Mouse (Mus musculus) naive thymus-derived CD4-positive, alpha-beta T cell, adult 2 months (primary cell): ENCODE results near the gene Tbc1d24.

ENCODE experiments used
- DNase-seq: peaks from one replicate; pipeline ENCODE4 v3.0.0-alpha.2; 2011; ENCODE audit warnings: low read depth

The Tbc1d24 gene

DNA sequence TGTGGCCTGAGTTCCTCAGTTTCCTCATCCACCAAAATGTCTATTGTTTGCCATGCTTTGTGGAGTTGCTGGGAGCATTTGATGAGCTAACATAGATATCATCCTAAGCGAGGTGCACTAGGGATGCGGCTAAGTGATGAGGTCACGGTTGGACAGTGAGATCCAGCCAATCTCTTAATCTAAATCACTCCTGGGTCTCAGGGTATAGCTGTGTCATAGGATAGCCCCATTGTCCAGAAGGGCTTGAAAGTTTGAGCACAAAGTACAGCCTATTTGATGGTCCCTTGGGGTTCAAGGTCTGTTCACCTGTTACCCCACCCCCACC, 4.5 kb upstream of the Tbc1d24 start:
- no peak for DNase-seq

GRCm38 (mm10) chr17:24209043-24209915, 3.9 kb upstream of the Tbc1d24 start, which contains the start of gene Ntn3:
TSS of gene Ntn3 (minus strand) at chr17:24209531.
- no peak for DNase-seq

DNA sequence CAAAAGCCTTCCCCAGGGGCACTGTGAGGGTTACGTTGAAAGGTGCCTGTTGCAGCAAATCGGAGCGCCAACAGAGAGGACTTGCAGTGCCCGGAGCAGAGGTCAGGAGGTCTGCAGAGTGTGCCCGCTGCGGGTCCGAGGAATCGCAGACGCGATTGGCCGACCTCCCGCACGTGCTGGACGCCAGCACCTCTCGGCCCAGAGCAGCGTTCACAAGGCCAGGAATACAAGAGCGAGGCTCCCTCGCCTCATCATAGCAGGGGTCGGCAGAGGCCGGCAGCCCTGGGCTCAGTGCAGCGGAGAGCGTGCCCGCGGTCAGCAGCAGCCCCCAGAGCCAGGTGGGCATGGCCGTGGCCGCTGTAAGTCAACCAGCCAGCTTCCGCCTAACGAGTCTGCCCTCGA, 3.3 kb upstream of the Tbc1d24 start:
- peak; percentile 41 for DNase-seq

- DNase-seq = peak; percentile 15
Measured at GRCm38 (mm10) chr17:24207768-24208640, 2.6 kb upstream of the Tbc1d24 start.

GRCm38 (mm10) chr17:24206451-24207351, 1.3 kb upstream of the Tbc1d24 start:
- peak; percentile 58 for DNase-seq

- DNase-seq = no peak
Measured at GRCm38 (mm10) chr17:24205908-24206361, 573 bp upstream of the Tbc1d24 start.

GRCm38 (mm10) chr17:24204846-24205245, 516 bp downstream of the Tbc1d24 start:
- DNase-seq = no peak

DNA sequence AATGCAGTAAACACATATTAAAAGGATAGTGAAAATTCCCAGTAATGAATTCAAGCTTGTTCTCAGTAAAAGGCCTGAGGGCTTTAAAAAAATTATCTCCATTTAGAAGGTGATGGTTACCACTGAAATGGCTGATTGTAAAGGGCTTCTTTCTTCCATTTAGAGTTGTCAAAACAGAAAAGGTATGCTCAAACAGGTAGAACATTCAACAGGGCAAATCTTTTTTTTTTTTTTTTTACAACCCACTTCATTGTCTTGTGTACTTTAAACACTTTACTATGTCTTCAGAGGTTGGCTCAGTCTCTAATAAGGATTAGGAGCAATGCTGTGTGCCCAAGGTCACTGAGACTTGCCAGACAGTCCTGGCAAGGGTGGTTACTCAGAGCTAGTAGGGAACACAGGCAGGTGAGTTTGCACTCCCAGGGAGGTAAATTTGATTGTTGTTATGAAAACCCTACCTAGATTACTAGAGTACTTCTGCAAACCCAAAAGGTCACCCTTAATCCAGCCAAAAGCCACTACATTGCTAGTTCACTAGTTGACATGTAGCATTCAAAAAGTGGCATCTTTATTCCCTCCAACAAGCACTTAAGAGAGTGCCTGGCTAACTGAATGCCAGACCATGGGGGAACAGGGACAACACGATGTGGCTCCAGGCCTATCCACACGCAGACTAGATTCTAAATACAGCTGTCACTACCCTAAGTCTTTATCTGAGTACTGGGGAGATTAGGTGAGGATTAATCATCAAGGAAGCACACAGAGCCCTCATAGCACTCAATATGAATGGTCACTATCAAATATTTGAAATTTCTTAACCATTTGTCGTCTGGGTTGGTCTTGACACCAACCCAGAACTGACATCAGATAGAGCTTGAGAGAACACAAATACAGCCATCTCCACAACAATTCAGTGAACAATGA, 1.5 kb downstream of the Tbc1d24 start:
- DNase-seq = no peak

DNA sequence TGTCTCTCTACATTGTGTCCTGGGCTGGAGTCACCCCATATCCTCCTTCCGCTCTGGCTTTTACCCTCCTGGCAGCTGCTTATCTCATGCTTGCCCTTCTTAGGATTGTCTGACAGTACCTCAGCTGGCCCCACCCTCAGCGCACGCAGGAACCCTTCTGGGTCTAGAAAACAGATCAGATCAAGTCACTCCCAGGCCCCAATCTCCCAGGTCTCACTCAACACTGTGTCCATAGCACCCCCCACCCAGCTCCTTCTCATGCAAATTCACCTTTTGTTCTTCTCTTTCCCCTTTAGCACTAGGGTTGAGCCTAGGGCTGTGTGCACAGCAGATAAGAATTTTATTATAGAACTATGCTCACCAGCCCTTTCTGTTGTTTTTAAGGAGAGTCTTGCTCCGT, 2.3 kb downstream of the Tbc1d24 start:
- DNase-seq = no peak

DNA sequence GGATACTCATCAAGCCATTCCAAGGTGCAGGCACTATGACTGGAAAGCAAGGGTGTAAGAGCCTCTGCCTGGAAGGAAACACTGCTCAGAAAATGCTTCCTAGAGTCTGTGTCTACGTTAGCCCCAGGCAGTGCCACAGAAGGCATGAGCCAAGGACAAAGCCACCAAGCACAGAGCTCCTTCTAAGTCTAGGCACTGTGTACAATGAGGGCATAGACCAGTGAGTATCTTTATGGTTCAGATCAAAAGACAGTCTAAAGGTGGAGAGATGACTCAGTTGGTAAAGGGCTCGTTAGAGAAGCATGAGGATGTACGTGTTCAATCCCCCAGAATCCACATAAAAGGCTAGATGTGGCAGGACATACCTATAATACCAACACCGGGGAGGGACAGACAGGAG, 4.3 kb downstream of the Tbc1d24 start:
- no peak for DNase-seq

- DNase-seq = no peak
Measured at GRCm38 (mm10) chr17:24199741-24200140, 5.6 kb downstream of the Tbc1d24 start.

DNA sequence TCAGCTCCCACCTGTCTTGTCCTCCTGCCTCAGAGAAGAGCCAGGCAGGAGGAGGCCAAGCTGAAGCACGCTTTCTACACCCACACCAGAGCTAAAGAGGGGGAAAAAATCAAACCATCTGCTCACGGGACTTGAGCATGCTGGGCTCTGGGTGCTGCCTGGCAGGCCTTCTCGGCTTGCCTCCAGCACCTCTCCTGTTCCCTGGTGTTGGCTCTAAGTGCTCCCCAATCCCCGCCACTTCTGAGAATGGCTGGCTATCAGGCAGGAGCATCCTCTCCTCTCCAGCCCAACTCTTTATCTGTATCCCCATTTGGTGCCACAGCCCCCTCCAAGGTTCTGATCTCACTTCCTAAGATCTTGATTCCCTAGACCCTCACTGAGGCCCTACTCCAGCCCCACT, 6.1 kb downstream of the Tbc1d24 start:
- DNase-seq = no peak

GRCm38 (mm10) chr17:24197032-24197824, 8.1 kb downstream of the Tbc1d24 start:
- no peak for DNase-seq

- DNase-seq = no peak
Measured at GRCm38 (mm10) chr17:24195349-24195748, 10.0 kb downstream of the Tbc1d24 start.

DNA sequence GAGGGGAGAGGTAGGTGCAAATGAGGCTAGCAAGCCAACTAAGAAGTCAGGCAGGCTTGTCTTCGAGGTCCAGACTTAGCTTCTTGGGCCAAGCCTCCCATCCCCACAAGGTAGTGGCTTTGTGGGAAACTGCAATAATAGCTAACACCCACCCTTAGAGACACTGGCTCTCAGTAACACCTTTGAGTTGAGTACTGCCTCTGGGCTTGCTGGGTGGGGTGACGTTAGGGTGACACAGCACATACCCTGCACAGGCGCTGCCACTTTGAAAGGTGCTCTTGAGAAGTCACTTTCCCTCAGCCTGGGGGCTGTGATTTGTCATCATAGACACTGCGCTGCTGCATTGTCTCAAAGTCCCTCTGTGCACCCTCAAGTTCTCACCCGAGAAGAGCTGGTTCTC, 11.6 kb downstream of the Tbc1d24 start:
- DNase-seq = no peak

DNA sequence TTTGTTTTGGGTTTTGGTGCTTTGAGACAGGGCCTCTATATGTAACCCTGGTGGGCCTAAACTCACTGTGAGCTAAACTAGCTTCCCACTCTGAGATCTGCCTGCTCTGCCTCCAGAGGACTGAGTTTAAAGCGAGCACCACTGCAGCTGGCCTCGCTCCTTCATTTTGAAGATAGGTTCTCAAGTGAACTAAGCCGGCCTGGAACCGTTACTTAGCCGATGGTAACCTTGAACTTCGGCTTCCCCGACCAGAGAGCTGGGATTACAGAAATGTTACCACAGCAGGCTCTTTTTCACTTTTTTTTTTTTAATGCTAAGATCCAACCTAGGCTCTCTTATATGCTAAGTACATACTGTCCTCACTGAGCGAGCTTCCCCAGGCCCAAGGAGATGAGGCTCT, 12.1 kb downstream of the Tbc1d24 start:
- no peak for DNase-seq

DNA sequence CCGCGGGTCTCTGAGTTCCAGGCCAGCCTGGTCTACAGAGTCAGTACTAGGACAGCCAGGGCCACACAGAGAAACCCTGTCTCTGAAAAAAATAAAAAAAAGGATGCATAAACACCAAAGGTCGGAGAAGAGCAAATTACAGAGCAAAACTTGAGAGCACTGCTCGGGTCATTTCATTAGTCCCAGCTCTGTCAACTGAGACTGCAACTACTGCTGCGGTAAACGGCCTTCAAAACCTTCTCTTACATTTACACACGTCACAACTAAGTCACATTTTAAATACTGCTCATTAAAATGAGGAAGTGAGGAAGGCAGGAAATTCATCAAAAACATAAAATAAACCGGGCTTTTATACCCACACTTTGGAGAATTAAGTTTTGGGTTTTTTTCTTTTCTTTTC, 12.5 kb downstream of the Tbc1d24 start:
- no peak for DNase-seq

DNA sequence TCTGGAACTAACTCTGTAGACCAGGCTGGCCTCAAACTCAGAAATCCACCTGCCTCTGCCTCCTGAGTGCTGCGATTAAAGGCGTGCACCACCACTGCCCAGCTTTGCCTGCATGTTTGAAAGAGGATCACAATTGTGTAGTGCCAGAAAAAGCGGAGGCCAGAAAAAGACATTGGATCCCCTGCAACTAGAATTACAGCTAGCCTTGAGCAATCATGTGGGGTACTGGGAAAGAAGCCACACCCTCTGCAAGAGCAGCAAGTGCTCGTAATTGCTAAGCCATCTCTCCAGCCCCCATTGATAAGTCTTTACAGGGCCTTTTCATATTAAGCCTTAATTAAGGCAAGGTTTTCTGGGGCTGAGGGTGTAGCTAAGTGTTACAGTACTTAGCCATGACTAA, 13.9 kb downstream of the Tbc1d24 start:
- DNase-seq = no peak

- no peak for DNase-seq
Measured at GRCm38 (mm10) chr17:24190934-24191333, 14.4 kb downstream of the Tbc1d24 start.

DNA sequence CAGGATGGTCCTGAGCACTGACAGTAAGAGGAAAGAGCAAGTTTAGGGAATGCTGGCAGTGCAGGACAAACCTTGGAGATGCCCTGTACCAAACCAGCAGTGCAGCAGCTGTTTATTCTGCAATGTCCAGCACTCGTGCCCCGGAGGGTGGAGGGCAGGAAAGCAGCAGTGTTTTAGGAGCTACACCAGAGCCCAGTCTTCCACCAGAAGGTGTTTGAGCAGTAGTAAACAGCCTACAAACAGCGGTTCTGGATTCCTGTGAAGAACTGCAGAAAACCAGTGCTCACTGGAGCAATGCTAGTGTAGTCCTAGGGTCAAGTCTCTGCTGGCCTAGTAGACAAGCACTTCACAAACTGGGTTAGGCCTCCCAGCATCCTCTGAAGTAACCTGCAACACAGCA, 31.1 kb downstream of the Tbc1d24 start:
- DNase-seq = no peak
